Mouse (Mus musculus): ENCODE measurements around the gene Sapcd2. TPM values are rescaled to one million over a fixed set of nuclear protein-coding genes. Genes with fewer than 3 reads are reported as not detected.

Sapcd2 gene
- polyA plus RNA-seq, 1 experiment from 2014 or later, result 31.3 TPM

- Histone ChIP-seq H3K4me2 (replicated peaks; ENCODE audit: low read depth, low read length) (no peak overlapping the region), H3K4me3 (ENCODE audit: low read depth, low read length) (no peak overlapping the region), H3K27ac (ENCODE audit: low read length) (no peak overlapping the region), H3K9me3 (ENCODE audit: control insufficient read depth, low read depth, low read length) (no peaks in the 10 kb centered on the region), H3K9ac (replicated peaks; ENCODE audit: low read depth, low read length) (no peak overlapping the region), H3K27me3 (ENCODE audit: control insufficient read depth, insufficient read depth, low read length) (peaks cover 5% of the 10 kb centered on the region; the same call in 1 of the 2 replicates), H3K36me3 (ENCODE audit: control insufficient read depth, insufficient read depth, low read length) (no peaks in the 10 kb centered on the region), H3K4me1 (ENCODE audit: control insufficient read depth, insufficient read depth, low read length) (no peaks in the 10 kb centered on the region)
- 64% methylated on average over 1 of the region's 1 CpGs for WGBS
- ATAC-seq (ENCODE audit: insufficient number of reproducible peaks, insufficient read depth, low FRiP score, low read depth), result no peak
Observed at GRCm38 (mm10) chr2:25423626-25424025, 51.5 kb downstream of the Sapcd2 start.

GRCm38 (mm10) chr2:25425481-25425880, 53.4 kb downstream of the Sapcd2 start:
- 48% methylated on average over 27 of the region's 27 CpGs for WGBS
- ATAC-seq (ENCODE audit: insufficient number of reproducible peaks, insufficient read depth, low FRiP score, low read depth), result no peak
- no peak overlapping the region for H3K27ac ChIP-seq (ENCODE audit: low read length)
- H3K4me1 ChIP-seq (ENCODE audit: control insufficient read depth, insufficient read depth, low read length), result no peaks in the 10 kb centered on the region
- no peaks in the 10 kb centered on the region for H3K9me3 ChIP-seq (ENCODE audit: control insufficient read depth, low read depth, low read length)
- no peak overlapping the region for H3K4me3 ChIP-seq (ENCODE audit: low read depth, low read length)
- H3K36me3 ChIP-seq (ENCODE audit: control insufficient read depth, insufficient read depth, low read length), result no peaks in the 10 kb centered on the region
- H3K4me2 ChIP-seq (replicated peaks; ENCODE audit: low read depth, low read length), result no peak overlapping the region
- H3K27me3 ChIP-seq (ENCODE audit: control insufficient read depth, insufficient read depth, low read length), result peaks cover 5% of the 10 kb centered on the region; the same call in 1 of the 2 replicates
- no peak overlapping the region for H3K9ac ChIP-seq (replicated peaks; ENCODE audit: low read depth, low read length)

GRCm38 (mm10) chr2:25426721-25427191, 54.6 kb downstream of the Sapcd2 start:
- Histone ChIP-seq H3K4me3 (ENCODE audit: low read depth, low read length) (no peak overlapping the region), H3K9me3 (ENCODE audit: control insufficient read depth, low read depth, low read length) (no peaks in the 10 kb centered on the region), H3K4me1 (ENCODE audit: control insufficient read depth, insufficient read depth, low read length) (no peaks in the 10 kb centered on the region), H3K36me3 (ENCODE audit: control insufficient read depth, insufficient read depth, low read length) (no peaks in the 10 kb centered on the region), H3K9ac (replicated peaks; ENCODE audit: low read depth, low read length) (no peak overlapping the region), H3K4me2 (replicated peaks; ENCODE audit: low read depth, low read length) (no peak overlapping the region), H3K27me3 (ENCODE audit: control insufficient read depth, insufficient read depth, low read length) (peaks cover 5% of the 10 kb centered on the region; the same call in 1 of the 2 replicates), H3K27ac (ENCODE audit: low read length) (no peak overlapping the region)
- 28% methylated on average over 5 of the region's 5 CpGs for WGBS
- ATAC-seq (ENCODE audit: insufficient number of reproducible peaks, insufficient read depth, low FRiP score, low read depth), result no peak

GRCm38 (mm10) chr2:25427256-25427655, 55.1 kb downstream of the Sapcd2 start:
- ATAC-seq (ENCODE audit: insufficient number of reproducible peaks, insufficient read depth, low FRiP score, low read depth), result no peak
- H3K27ac ChIP-seq (ENCODE audit: low read length), result no peak overlapping the region
- WGBS, result 89% methylated on average over 5 of the region's 5 CpGs
- no peaks in the 10 kb centered on the region for H3K4me1 ChIP-seq (ENCODE audit: control insufficient read depth, insufficient read depth, low read length)
- no peak overlapping the region for H3K4me3 ChIP-seq (ENCODE audit: low read depth, low read length)
- H3K4me2 ChIP-seq (replicated peaks; ENCODE audit: low read depth, low read length), result no peak overlapping the region
- H3K36me3 ChIP-seq (ENCODE audit: control insufficient read depth, insufficient read depth, low read length), result no peaks in the 10 kb centered on the region
- H3K9me3 ChIP-seq (ENCODE audit: control insufficient read depth, low read depth, low read length), result no peaks in the 10 kb centered on the region
- H3K9ac ChIP-seq (replicated peaks; ENCODE audit: low read depth, low read length), result no peak overlapping the region
- peaks cover 5% of the 10 kb centered on the region; the same call in 1 of the 2 replicates for H3K27me3 ChIP-seq (ENCODE audit: control insufficient read depth, insufficient read depth, low read length)

Other genes starting within 250 kb of the Sapcd2 start
- 8.0 and 8.9 TPM in 2 replicates for gene Nrarp, start 191.6 kb upstream of the Sapcd2 start, polyA plus RNA-seq (2014; fragmentation: Nextera tagmentation; extraction: Ambion mirVana)
- gene Tor4a, start 175.4 kb upstream of the Sapcd2 start, polyA plus RNA-seq (2014; fragmentation: Nextera tagmentation; extraction: Ambion mirVana), result 12.8 and 15.8 TPM in 2 replicates
- gene Nelfb, start 160.8 kb upstream of the Sapcd2 start, polyA plus RNA-seq (2014; fragmentation: Nextera tagmentation; extraction: Ambion mirVana), result 102 TPM in 2 replicates
- gene Stpg3, start 157.7 kb upstream of the Sapcd2 start, polyA plus RNA-seq (2014; fragmentation: Nextera tagmentation; extraction: Ambion mirVana), result not detected in 2 replicates
- not detected in 2 replicates for gene Fam166a, start 153.6 kb upstream of the Sapcd2 start, polyA plus RNA-seq (2014; fragmentation: Nextera tagmentation; extraction: Ambion mirVana)
- gene Tubb4b, start 147.6 kb upstream of the Sapcd2 start, polyA plus RNA-seq (2014; fragmentation: Nextera tagmentation; extraction: Ambion mirVana), result 512 and 519 TPM in 2 replicates
- gene Slc34a3, start 138.0 kb upstream of the Sapcd2 start, polyA plus RNA-seq (2014; fragmentation: Nextera tagmentation; extraction: Ambion mirVana), result 0.14 TPM in 1 of 2 replicates, not detected in the other
- gene Rnf224, start 135.5 kb upstream of the Sapcd2 start, polyA plus RNA-seq (2014; fragmentation: Nextera tagmentation; extraction: Ambion mirVana), result not detected in 2 replicates
- 10.9 and 11.9 TPM in 2 replicates for gene Rnf208, start 130.1 kb upstream of the Sapcd2 start, polyA plus RNA-seq (2014; fragmentation: Nextera tagmentation; extraction: Ambion mirVana)
- gene Cysrt1, start 129.9 kb upstream of the Sapcd2 start, polyA plus RNA-seq (2014; fragmentation: Nextera tagmentation; extraction: Ambion mirVana), result 0.49 and 1.0 TPM in 2 replicates
- gene AL732309.1, start 125.5 kb upstream of the Sapcd2 start, polyA plus RNA-seq (2014; fragmentation: Nextera tagmentation; extraction: Ambion mirVana), result 5.9 and 8.5 TPM in 2 replicates
- 14.7 and 16.8 TPM in 2 replicates for gene Tmem203, start 116.9 kb upstream of the Sapcd2 start, polyA plus RNA-seq (2014; fragmentation: Nextera tagmentation; extraction: Ambion mirVana)
- 6.2 and 8.5 TPM in 2 replicates for gene Tprn, start 109.7 kb upstream of the Sapcd2 start, polyA plus RNA-seq (2014; fragmentation: Nextera tagmentation; extraction: Ambion mirVana)
- gene Ssna1, start 99.9 kb upstream of the Sapcd2 start, polyA plus RNA-seq (2014; fragmentation: Nextera tagmentation; extraction: Ambion mirVana), result 241 and 246 TPM in 2 replicates
- gene Anapc2, start 99.8 kb upstream of the Sapcd2 start, polyA plus RNA-seq (2014; fragmentation: Nextera tagmentation; extraction: Ambion mirVana), result 108 and 116 TPM in 2 replicates
- gene Tmem210, start 84.2 kb upstream of the Sapcd2 start, polyA plus RNA-seq (2014; fragmentation: Nextera tagmentation; extraction: Ambion mirVana), result not detected in 2 replicates
- gene Lrrc26, start 82.4 kb upstream of the Sapcd2 start, polyA plus RNA-seq (2014; fragmentation: Nextera tagmentation; extraction: Ambion mirVana), result 1.9 and 3.4 TPM in 2 replicates
- gene Grin1, start 53.1 kb upstream of the Sapcd2 start, polyA plus RNA-seq (2014; fragmentation: Nextera tagmentation; extraction: Ambion mirVana), result 1.8 and 3.2 TPM in 2 replicates
- gene Man1b1, start 40.0 kb upstream of the Sapcd2 start, polyA plus RNA-seq (2014; fragmentation: Nextera tagmentation; extraction: Ambion mirVana), result 98.7 and 111 TPM in 2 replicates
- 16.8 and 19.5 TPM in 2 replicates for gene Dpp7, start 16.0 kb upstream of the Sapcd2 start, polyA plus RNA-seq (2014; fragmentation: Nextera tagmentation; extraction: Ambion mirVana)
- gene Uap1l1, start 6.6 kb upstream of the Sapcd2 start, polyA plus RNA-seq (2014; fragmentation: Nextera tagmentation; extraction: Ambion mirVana), result 21.9 and 27.2 TPM in 2 replicates
- 8.0 and 9.0 TPM in 2 replicates for gene Entpd2, start 23.6 kb downstream of the Sapcd2 start, polyA plus RNA-seq (2014; fragmentation: Nextera tagmentation; extraction: Ambion mirVana)
- 48.3 and 53.7 TPM in 2 replicates for gene Npdc1, start 27.0 kb downstream of the Sapcd2 start, polyA plus RNA-seq (2014; fragmentation: Nextera tagmentation; extraction: Ambion mirVana)
- 0.12 TPM in 1 of 2 replicates, not detected in the other for gene Fut7, start 50.9 kb downstream of the Sapcd2 start, polyA plus RNA-seq (2014; fragmentation: Nextera tagmentation; extraction: Ambion mirVana)
- gene Abca2, start 56.4 kb downstream of the Sapcd2 start, polyA plus RNA-seq (2014; fragmentation: Nextera tagmentation; extraction: Ambion mirVana), result 5.4 and 6.4 TPM in 2 replicates
- 7.2 and 9.0 TPM in 2 replicates for gene Clic3, start 84.5 kb downstream of the Sapcd2 start, polyA plus RNA-seq (2014; fragmentation: Nextera tagmentation; extraction: Ambion mirVana)
- gene Paxx, start 88.8 kb downstream of the Sapcd2 start, polyA plus RNA-seq (2014; fragmentation: Nextera tagmentation; extraction: Ambion mirVana), result 30.3 and 34.2 TPM in 2 replicates
- gene Ptgds, start 97.7 kb downstream of the Sapcd2 start, polyA plus RNA-seq (2014; fragmentation: Nextera tagmentation; extraction: Ambion mirVana), result 5.3 and 6.4 TPM in 2 replicates
- not detected in 2 replicates for gene Lcn12, start 121.6 kb downstream of the Sapcd2 start, polyA plus RNA-seq (2014; fragmentation: Nextera tagmentation; extraction: Ambion mirVana)
- gene Fbxw5, start 128.4 kb downstream of the Sapcd2 start, polyA plus RNA-seq (2014; fragmentation: Nextera tagmentation; extraction: Ambion mirVana), result 77.5 and 79.3 TPM in 2 replicates
- 4.8 and 7.4 TPM in 2 replicates for gene C8g, start 129.4 kb downstream of the Sapcd2 start, polyA plus RNA-seq (2014; fragmentation: Nextera tagmentation; extraction: Ambion mirVana)
- gene Traf2, start 174.6 kb downstream of the Sapcd2 start, polyA plus RNA-seq (2014; fragmentation: Nextera tagmentation; extraction: Ambion mirVana), result 30.5 and 33.2 TPM in 2 replicates
- 342 and 346 TPM in 2 replicates for gene Edf1, start 185.5 kb downstream of the Sapcd2 start, polyA plus RNA-seq (2014; fragmentation: Nextera tagmentation; extraction: Ambion mirVana)
- 3.6 and 5.5 TPM in 2 replicates for gene Mamdc4, start 202.5 kb downstream of the Sapcd2 start, polyA plus RNA-seq (2014; fragmentation: Nextera tagmentation; extraction: Ambion mirVana)
- gene Phpt1, start 202.9 kb downstream of the Sapcd2 start, polyA plus RNA-seq (2014; fragmentation: Nextera tagmentation; extraction: Ambion mirVana), result 225 and 231 TPM in 2 replicates
- 0.70 and 1.3 TPM in 2 replicates for gene Ajm1, start 209.4 kb downstream of the Sapcd2 start, polyA plus RNA-seq (2014; fragmentation: Nextera tagmentation; extraction: Ambion mirVana)
- 67.2 and 69.0 TPM in 2 replicates for gene Rabl6, start 236.2 kb downstream of the Sapcd2 start, polyA plus RNA-seq (2014; fragmentation: Nextera tagmentation; extraction: Ambion mirVana)
- 0.19 and 0.24 TPM in 2 replicates for gene Ccdc183, start 245.4 kb downstream of the Sapcd2 start, polyA plus RNA-seq (2014; fragmentation: Nextera tagmentation; extraction: Ambion mirVana)
- gene Tmem141, start 249.7 kb downstream of the Sapcd2 start, polyA plus RNA-seq (2014; fragmentation: Nextera tagmentation; extraction: Ambion mirVana), result 25.5 and 26.3 TPM in 2 replicates